Mouse (Mus musculus) forebrain, postnatal 0 days (tissue): ENCODE measurements at regions not wholly inside any gene's neighbourhood (a gene's known extent, or its start where the extent isn't known, plus 50 kb on each side); places are given as distances from the start of the nearest gene placed in this dataset.
A peak's percentile ranks its signal among the peaks of the same experiment; 100 is the strongest.
"Not testable (repeated sequence)": the region's sequence is repeated elsewhere in the genome, so short reads cannot be mapped to it uniquely, and the experiment has no call there.

Source experiments
- ATAC-seq: fragments of 200-750 bp; cut with Nextera tagmentation; 2 replicates; pipeline ENCODE4 v1.8.0; 2017; ENCODE audit warnings: mild to moderate bottlenecking, moderate library complexity
- DNase-seq: peaks from one replicate; pipeline ENCODE4 v3.0.0-alpha.2; 2015
- H3K27ac ChIP-seq: fragments of 300-500 bp; sonication (generic); 2 replicates; pipeline ENCODE4 v1.5.1; 2014; ENCODE audit warnings: low read depth, mild to moderate bottlenecking, antibody characterized with exemption, low read length, moderate library complexity, mixed read lengths
- H3K27me3 ChIP-seq: fragments of 300-500 bp; sonication (generic); 2 replicates; pipeline ENCODE4 v1.6.1; 2014; ENCODE audit warnings: mild to moderate bottlenecking, low read length, mixed read lengths; ENCODE audit not compliant: insufficient read depth
- H3K36me3 ChIP-seq: fragments of 300-500 bp; sonication (generic); 2 replicates; pipeline ENCODE4 v1.6.1; 2014; ENCODE audit warnings: mild to moderate bottlenecking, moderate library complexity; ENCODE audit not compliant: insufficient read depth
- H3K4me1 ChIP-seq: fragments of 300-500 bp; sonication (generic); 2 replicates; pipeline ENCODE4 v1.6.1; 2014; ENCODE audit warnings: antibody characterized with exemption; ENCODE audit not compliant: insufficient read depth
- H3K4me2 ChIP-seq: fragments of 300-500 bp; sonication (generic); 2 replicates; pipeline ENCODE4 v1.6.1; 2014; ENCODE audit warnings: low read depth, mild to moderate bottlenecking, moderate library complexity
- H3K4me3 ChIP-seq: fragments of 300-500 bp; sonication (generic); 2 replicates; pipeline ENCODE4 v1.5.1; 2014; ENCODE audit warnings: low read depth, low read length, mixed read lengths
- H3K9ac ChIP-seq: fragments of 300-500 bp; sonication (generic); 2 replicates; pipeline ENCODE4 v1.6.1; 2014; ENCODE audit warnings: mild to moderate bottlenecking
- H3K9me3 ChIP-seq: fragments of 300-500 bp; sonication (generic); 2 replicates; pipeline ENCODE4 v1.6.1; 2016; ENCODE audit warnings: low read length
- CTCF ChIP-seq: sonication (generic); IDR thresholded peaks from 2 replicates; pipeline ENCODE4 v1.5.1; 2016; ENCODE audit warnings: antibody characterized with exemption, control low read depth, low read depth
- WGBS: fragments of 180-500 bp; shearing (Covaris S2); extraction: QIAGEN DNeasy Blood & Tissue Kit; methylation state at CpG from one replicate; pipeline ENCODE4 v1.1.7; 2014; 5-methylcytosine and 5-hydroxymethylcytosine counted together

DNA sequence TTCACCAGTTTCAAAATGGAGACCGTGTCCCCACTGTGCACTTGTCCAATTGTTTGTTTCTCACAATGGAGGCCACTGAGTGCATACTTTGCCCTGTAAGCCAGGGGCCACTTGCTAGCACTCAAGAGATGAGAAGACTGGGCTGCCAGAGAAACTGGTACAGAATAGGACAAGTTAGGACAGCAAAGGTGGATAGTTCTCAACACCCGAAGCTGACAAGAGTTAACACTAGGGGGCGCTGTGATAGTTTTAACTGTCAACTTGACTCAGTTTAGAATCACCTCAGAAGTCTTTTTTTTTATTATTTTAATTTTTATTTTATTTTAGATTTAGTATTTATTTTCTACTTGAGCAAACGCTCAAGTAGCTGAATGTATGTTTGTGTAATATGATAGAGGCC, 188.2 kb upstream of the Asap2 start:
- ATAC-seq, H3K4me1 ChIP-seq, H3K36me3 ChIP-seq, H3K27ac ChIP-seq, H3K4me3 ChIP-seq, H3K9me3 ChIP-seq, H3K9ac ChIP-seq, H3K4me2 ChIP-seq, H3K27me3 ChIP-seq, DNase-seq: not testable (repeated sequence)
- 66% methylated on average over 4 of the region's 4 CpGs for WGBS

DNA sequence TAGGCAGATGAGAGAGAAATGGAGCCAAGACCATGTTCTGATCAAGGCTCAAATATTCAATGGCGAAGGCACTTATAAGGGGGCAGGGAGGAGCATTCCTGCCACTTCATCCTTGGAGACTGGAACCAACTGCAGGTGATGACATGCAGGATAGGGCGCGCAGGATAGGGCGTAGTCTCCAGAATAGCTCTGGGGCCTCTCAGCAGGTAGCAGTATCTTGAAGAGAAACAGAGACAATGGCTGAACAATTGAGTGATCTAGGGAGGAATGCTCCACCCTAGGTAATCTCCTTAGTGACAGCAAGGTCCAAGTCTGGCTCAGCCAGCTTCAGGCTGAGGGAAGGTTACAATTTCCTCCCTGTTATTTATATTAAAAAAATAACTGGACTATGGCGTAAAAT, 184.8 kb upstream of the Asap2 start:
- ATAC-seq, H3K4me1 ChIP-seq, H3K36me3 ChIP-seq, H3K9ac ChIP-seq, H3K4me2 ChIP-seq, H3K27me3 ChIP-seq, H3K4me3 ChIP-seq, DNase-seq, H3K27ac ChIP-seq, H3K9me3 ChIP-seq: not testable (repeated sequence)
- 95% methylated on average over 5 of the region's 5 CpGs for whole genome bisulfite sequencing

DNA sequence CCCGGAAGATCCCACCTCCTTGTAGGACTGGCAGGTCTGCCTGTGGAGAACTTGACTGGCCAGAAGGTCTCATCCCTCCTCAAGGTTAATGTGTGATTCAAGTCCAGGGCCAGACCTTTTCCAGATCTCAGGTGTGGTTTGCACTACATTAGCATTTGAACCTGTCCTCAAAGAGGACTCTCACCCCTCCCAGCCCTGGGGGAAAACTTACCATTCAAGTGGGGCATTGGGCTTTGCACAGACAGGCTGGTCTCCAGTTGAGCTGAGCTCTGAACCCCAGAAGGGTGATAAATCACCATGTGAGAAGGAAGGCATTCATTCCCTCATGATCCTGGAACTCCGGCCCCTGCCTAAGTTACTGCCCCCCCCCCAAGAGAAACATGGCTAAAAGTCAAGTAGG, 183.6 kb upstream of the Asap2 start:
- H3K27me3 ChIP-seq = no peaks in the 10 kb centered on the region
- H3K27ac ChIP-seq = no peak overlapping the region
- DNase-seq (no peak), ATAC-seq (no peak)
- no peaks in the 10 kb centered on the region for H3K4me1 ChIP-seq
- no peak overlapping the region for H3K9ac ChIP-seq
- H3K9me3 ChIP-seq = 0 out of 2 replicates have a peak, but pooled peaks cover 5% of the 10 kb centered on the region
- H3K36me3 ChIP-seq = no peaks in the 10 kb centered on the region
- WGBS = 95% methylated on average over 2 of the region's 2 CpGs
- H3K4me2 ChIP-seq = no peak overlapping the region
- no peak overlapping the region for H3K4me3 ChIP-seq
- TF ChIP-seq CTCF = no peak

DNA sequence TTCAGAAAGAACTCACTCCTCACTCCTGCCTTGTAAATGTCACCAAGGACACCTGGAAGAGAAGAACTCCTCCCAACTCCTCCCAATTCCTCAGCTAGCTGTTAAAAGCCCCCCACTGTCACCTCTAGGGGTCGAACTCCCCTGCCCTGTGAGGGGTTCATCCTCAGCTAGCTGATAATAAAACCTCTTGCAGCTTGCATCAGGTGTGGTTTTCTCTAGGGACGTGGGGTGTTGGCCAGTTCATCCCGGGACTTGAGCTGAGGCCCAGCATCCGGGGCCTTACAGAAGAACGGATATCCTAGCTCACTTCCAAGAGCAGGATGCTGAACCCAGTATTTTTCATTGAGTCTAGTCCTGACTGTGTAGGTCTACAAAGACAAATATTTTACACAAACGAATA, 176.4 kb upstream of the Asap2 start:
- DNase-seq, H3K4me1 ChIP-seq: not testable (repeated sequence)

DNA sequence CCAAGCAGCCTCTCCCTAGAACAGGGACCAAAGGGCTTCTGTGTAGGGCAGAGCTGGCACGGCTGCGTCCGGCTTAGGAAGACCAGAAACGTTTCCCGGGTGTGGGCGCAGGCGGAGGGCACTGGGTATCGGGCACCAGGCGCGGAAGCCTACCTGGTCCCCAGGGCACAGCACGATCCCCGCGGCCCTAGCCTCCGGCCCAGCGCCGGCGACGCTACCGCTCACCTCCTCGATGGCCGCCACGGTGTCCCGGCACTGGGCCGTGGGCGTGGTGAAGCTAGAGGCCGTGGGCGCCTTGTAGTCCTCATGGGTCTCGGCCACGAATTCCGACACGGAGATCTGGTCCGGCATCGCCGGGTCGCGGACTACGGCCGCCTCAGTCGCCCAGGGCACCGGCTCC, 175.1 kb upstream of the Asap2 start:
- not testable (repeated sequence) for DNase-seq, H3K4me2 ChIP-seq, ATAC-seq, H3K27me3 ChIP-seq, H3K36me3 ChIP-seq, H3K27ac ChIP-seq, H3K9ac ChIP-seq, H3K4me1 ChIP-seq
- H3K9me3 ChIP-seq = peaks cover 14% of the 10 kb centered on the region
- H3K4me3 ChIP-seq = peak overlapping the region; percentile 14; the same call in 1 of the 2 replicates
- WGBS = 42% methylated on average over 36 of the region's 40 CpGs

More for the DNA sequence above, 176.4 kb upstream of the Asap2 start:
- not testable (repeated sequence) for H3K4me2 ChIP-seq, H3K27ac ChIP-seq, H3K4me3 ChIP-seq, H3K27me3 ChIP-seq, H3K36me3 ChIP-seq, ATAC-seq, H3K9ac ChIP-seq
- 82% methylated on average over 6 of the region's 6 CpGs for WGBS
- H3K9me3 ChIP-seq = peaks cover 14% of the 10 kb centered on the region

DNA sequence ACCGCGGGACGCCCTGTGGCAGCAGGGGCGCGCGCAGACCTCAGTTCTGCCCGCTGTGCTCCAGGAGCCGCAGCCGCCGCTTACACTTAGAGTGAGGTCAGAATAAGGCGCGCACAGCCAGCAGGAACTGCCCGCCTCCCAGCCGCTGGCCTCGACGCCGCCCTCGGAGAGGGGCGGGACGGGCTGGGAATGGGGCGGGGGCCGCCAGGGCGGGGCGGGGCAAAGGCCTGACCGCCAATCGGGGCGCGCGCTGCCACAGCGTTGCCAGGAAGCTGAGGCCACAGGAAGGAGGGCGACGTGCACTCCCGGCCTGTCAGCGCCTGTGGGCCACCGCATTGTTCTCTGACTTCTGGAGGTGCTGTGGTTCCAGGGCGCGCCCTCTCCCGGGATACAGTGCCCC, 174.7 kb upstream of the Asap2 start:
- Histone ChIP-seq H3K27me3 (no peaks in the 10 kb centered on the region), H3K9me3 (peaks cover 14% of the 10 kb centered on the region), H3K36me3 (no peaks in the 10 kb centered on the region), H3K27ac (no peak overlapping the region), H3K4me1 (no peaks in the 10 kb centered on the region), H3K4me3 (peak overlapping the region; percentile 14; the same call in 1 of the 2 replicates), H3K9ac (no peak overlapping the region), H3K4me2 (no peak overlapping the region)
- TF ChIP-seq CTCF = no peak
- 24% methylated on average over 35 of the region's 38 CpGs for WGBS
- peak; percentile 4 for DNase-seq
- peak; percentile 53; the same call in 1 of the 2 replicates for ATAC-seq

DNA sequence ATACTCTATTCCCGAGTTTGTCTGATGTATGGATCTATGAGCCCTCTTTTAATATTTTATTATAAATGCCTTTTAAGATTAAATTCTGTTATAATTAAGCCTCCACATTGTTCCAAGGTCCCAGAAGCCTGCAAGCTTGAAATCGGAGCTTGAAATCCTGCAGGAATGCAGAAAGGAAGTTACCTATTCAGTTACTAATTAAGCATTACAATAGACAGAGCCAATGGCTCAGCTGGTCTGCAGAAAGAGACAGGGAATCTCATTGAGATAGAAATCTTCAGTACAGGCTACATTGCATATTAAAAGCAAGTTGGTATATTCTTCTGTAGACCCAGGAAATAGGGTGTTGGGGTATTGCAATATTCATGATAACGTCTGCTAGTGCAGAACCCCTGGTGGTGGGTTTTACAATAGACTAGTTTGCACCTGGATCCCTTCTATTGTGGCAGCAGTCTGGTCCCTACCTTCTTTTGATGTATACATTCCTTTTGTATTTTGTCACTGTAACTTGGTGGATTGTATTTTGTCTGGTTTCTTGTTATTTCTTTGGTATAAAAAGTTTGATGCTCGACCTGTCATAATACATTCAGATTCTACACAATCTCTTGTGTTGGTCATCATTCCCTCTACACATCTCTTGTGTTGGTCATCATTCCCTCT, 146.5 kb upstream of the Asap2 start:
- ATAC-seq = not testable (repeated sequence)

DNA sequence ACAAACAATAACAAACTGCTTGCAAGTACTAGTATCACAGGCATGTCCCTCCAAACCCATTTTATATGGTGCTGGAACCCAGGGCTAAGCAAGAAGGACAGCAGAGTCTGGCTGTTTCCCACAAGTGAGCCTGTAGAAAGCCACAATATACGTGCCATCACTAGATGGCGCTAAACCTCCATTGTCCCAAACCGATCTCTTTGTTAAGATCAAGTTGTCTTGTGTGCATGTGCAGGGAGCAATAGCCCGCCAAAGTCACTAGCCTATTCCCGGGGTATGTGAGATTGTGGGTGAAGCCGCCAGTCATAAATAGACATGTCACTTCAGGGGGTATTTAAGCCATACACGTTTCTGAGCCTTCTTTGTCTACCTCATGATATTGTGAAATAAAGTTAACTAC, 145.4 kb upstream of the Asap2 start:
- ATAC-seq = peak; percentile 82
- peak overlapping the region; percentile 24 for H3K4me3 ChIP-seq

More for the DNA sequence above, 146.5 kb upstream of the Asap2 start:
- not testable (repeated sequence) for H3K4me1 ChIP-seq, H3K36me3 ChIP-seq, DNase-seq, H3K4me3 ChIP-seq, H3K27ac ChIP-seq, H3K27me3 ChIP-seq, H3K4me2 ChIP-seq, H3K9me3 ChIP-seq, H3K9ac ChIP-seq
- 72% methylated on average over 4 of the region's 4 CpGs for WGBS

More for the DNA sequence above, 145.4 kb upstream of the Asap2 start:
- not testable (repeated sequence) for H3K27ac ChIP-seq, H3K36me3 ChIP-seq, H3K9ac ChIP-seq, H3K4me2 ChIP-seq, H3K27me3 ChIP-seq, H3K9me3 ChIP-seq, H3K4me1 ChIP-seq
- WGBS = 54% methylated on average over 7 of the region's 7 CpGs
- peak; percentile 58 for TF ChIP-seq CTCF
- DNase-seq = peak; percentile 57
